Mouse (Mus musculus): ENCODE results near the gene Lsg1. TPM values are rescaled to one million over a fixed set of nuclear protein-coding genes. Genes with fewer than 3 reads are reported as not detected.

Lsg1 gene
- polyA plus RNA-seq, 1 experiment from 2014 or later: 61.1 TPM

- no peak overlapping the region for H3K4me3 ChIP-seq (replicated peaks; ENCODE audit: low read length)
- peaks cover 29% of the 10 kb centered on the region for H3K4me1 ChIP-seq (replicated peaks; ENCODE audit: control insufficient read depth, insufficient read depth, low read length)
- H3K9ac ChIP-seq (replicated peaks; ENCODE audit: low read depth, low read length): no peak overlapping the region
- H3K4me2 ChIP-seq (ENCODE audit: low read length): no peak overlapping the region
- H3K27me3 ChIP-seq (replicated peaks; ENCODE audit: control insufficient read depth, insufficient read depth, low read length): peaks cover 9% of the 10 kb centered on the region
- no peaks in the 10 kb centered on the region for H3K9me3 ChIP-seq (ENCODE audit: control insufficient read depth, low read length)
- no peak overlapping the region for H3K27ac ChIP-seq (ENCODE audit: low read length)
- H3K36me3 ChIP-seq (ENCODE audit: control insufficient read depth, insufficient read depth): no peaks in the 10 kb centered on the region
- no peak for ATAC-seq
- WGBS: 42% methylated on average over 3 of the region's 3 CpGs
Measured at GRCm38 (mm10) chr16:30595356-30595755, 8.0 kb upstream of the Lsg1 start.

- Histone ChIP-seq H3K4me3 (replicated peaks; ENCODE audit: low read length) (no peak overlapping the region), H3K4me2 (ENCODE audit: low read length) (no peak overlapping the region), H3K27ac (ENCODE audit: low read length) (no peak overlapping the region), H3K4me1 (replicated peaks; ENCODE audit: control insufficient read depth, insufficient read depth, low read length) (peaks cover 19% of the 10 kb centered on the region), H3K9ac (replicated peaks; ENCODE audit: low read depth, low read length) (no peak overlapping the region), H3K27me3 (replicated peaks; ENCODE audit: control insufficient read depth, insufficient read depth, low read length) (0 out of 2 replicates have a peak, but pooled peaks cover 4% of the 10 kb centered on the region), H3K9me3 (ENCODE audit: control insufficient read depth, low read length) (no peaks in the 10 kb centered on the region), H3K36me3 (ENCODE audit: control insufficient read depth, insufficient read depth) (no peaks in the 10 kb centered on the region)
- WGBS: 45% methylated on average over 3 of the region's 3 CpGs
- no peak for ATAC-seq
Measured at GRCm38 (mm10) chr16:30591990-30592389, 4.6 kb upstream of the Lsg1 start.

GRCm38 (mm10) chr16:30590264-30591209 is 3.1 kb upstream of the Lsg1 start:
- Histone ChIP-seq H3K27me3 (replicated peaks; ENCODE audit: control insufficient read depth, insufficient read depth, low read length) (0 out of 2 replicates have a peak, but pooled peaks cover 4% of the 10 kb centered on the region), H3K9ac (replicated peaks; ENCODE audit: low read depth, low read length) (no peak overlapping the region), H3K9me3 (ENCODE audit: control insufficient read depth, low read length) (no peaks in the 10 kb centered on the region), H3K4me3 (replicated peaks; ENCODE audit: low read length) (no peak overlapping the region), H3K4me2 (ENCODE audit: low read length) (no peak overlapping the region), H3K27ac (ENCODE audit: low read length) (no peak overlapping the region), H3K36me3 (ENCODE audit: control insufficient read depth, insufficient read depth) (no peaks in the 10 kb centered on the region), H3K4me1 (replicated peaks; ENCODE audit: control insufficient read depth, insufficient read depth, low read length) (peaks cover 16% of the 10 kb centered on the region)
- no peak for ATAC-seq
- 39% methylated on average over 7 of the region's 7 CpGs for WGBS

- Histone ChIP-seq H3K27me3 (replicated peaks; ENCODE audit: control insufficient read depth, insufficient read depth, low read length) (0 out of 2 replicates have a peak, but pooled peaks cover 2% of the 10 kb centered on the region), H3K4me3 (replicated peaks; ENCODE audit: low read length) (peak overlapping the region; percentile 73), H3K9ac (replicated peaks; ENCODE audit: low read depth, low read length) (peak overlapping the region; percentile 47), H3K9me3 (ENCODE audit: control insufficient read depth, low read length) (0 out of 2 replicates have a peak, but pooled peaks cover 2% of the 10 kb centered on the region), H3K36me3 (ENCODE audit: control insufficient read depth, insufficient read depth) (peaks cover 18% of the 10 kb centered on the region), H3K4me2 (ENCODE audit: low read length) (peak overlapping the region; percentile 97), H3K4me1 (replicated peaks; ENCODE audit: control insufficient read depth, insufficient read depth, low read length) (peaks cover 12% of the 10 kb centered on the region), H3K27ac (ENCODE audit: low read length) (no peak overlapping the region)
- whole genome bisulfite sequencing: 3% methylated on average over 19 of the region's 19 CpGs
- ATAC-seq: no peak
Measured at GRCm38 (mm10) chr16:30586935-30587493, 378 bp downstream of the Lsg1 start.

- Histone ChIP-seq H3K36me3 (ENCODE audit: control insufficient read depth, insufficient read depth) (peaks cover 53% of the 10 kb centered on the region), H3K4me3 (replicated peaks; ENCODE audit: low read length) (no peak overlapping the region), H3K9me3 (ENCODE audit: control insufficient read depth, low read length) (0 out of 2 replicates have a peak, but pooled peaks cover 2% of the 10 kb centered on the region), H3K27me3 (replicated peaks; ENCODE audit: control insufficient read depth, insufficient read depth, low read length) (no peaks in the 10 kb centered on the region), H3K9ac (replicated peaks; ENCODE audit: low read depth, low read length) (no peak overlapping the region), H3K4me1 (replicated peaks; ENCODE audit: control insufficient read depth, insufficient read depth, low read length) (no peaks in the 10 kb centered on the region), H3K27ac (ENCODE audit: low read length) (no peak overlapping the region), H3K4me2 (ENCODE audit: low read length) (no peak overlapping the region)
- 93% methylated on average over 5 of the region's 5 CpGs for WGBS
- ATAC-seq: no peak
Measured at GRCm38 (mm10) chr16:30580765-30581164, 6.6 kb downstream of the Lsg1 start.

- Histone ChIP-seq H3K4me2 (ENCODE audit: low read length) (no peak overlapping the region), H3K4me1 (replicated peaks; ENCODE audit: control insufficient read depth, insufficient read depth, low read length) (no peaks in the 10 kb centered on the region), H3K36me3 (ENCODE audit: control insufficient read depth, insufficient read depth) (peaks cover 40% of the 10 kb centered on the region), H3K27ac (ENCODE audit: low read length) (no peak overlapping the region), H3K9me3 (ENCODE audit: control insufficient read depth, low read length) (no peaks in the 10 kb centered on the region), H3K4me3 (replicated peaks; ENCODE audit: low read length) (no peak overlapping the region), H3K27me3 (replicated peaks; ENCODE audit: control insufficient read depth, insufficient read depth, low read length) (no peaks in the 10 kb centered on the region), H3K9ac (replicated peaks; ENCODE audit: low read depth, low read length) (no peak overlapping the region)
- 78% methylated on average over 1 of the region's 1 CpGs for WGBS
- ATAC-seq: no peak
Measured at GRCm38 (mm10) chr16:30576392-30576791, 11.0 kb downstream of the Lsg1 start.

- H3K9me3 ChIP-seq (ENCODE audit: control insufficient read depth, low read length): no peaks in the 10 kb centered on the region
- ATAC-seq: no peak
- H3K4me3 ChIP-seq (replicated peaks; ENCODE audit: low read length): no peak overlapping the region
- peaks cover 41% of the 10 kb centered on the region for H3K36me3 ChIP-seq (ENCODE audit: control insufficient read depth, insufficient read depth)
- no peaks in the 10 kb centered on the region for H3K4me1 ChIP-seq (replicated peaks; ENCODE audit: control insufficient read depth, insufficient read depth, low read length)
- H3K27ac ChIP-seq (ENCODE audit: low read length): no peak overlapping the region
- 93% methylated on average over 7 of the region's 7 CpGs for WGBS
- no peaks in the 10 kb centered on the region for H3K27me3 ChIP-seq (replicated peaks; ENCODE audit: control insufficient read depth, insufficient read depth, low read length)
- H3K4me2 ChIP-seq (ENCODE audit: low read length): no peak overlapping the region
- no peak overlapping the region for H3K9ac ChIP-seq (replicated peaks; ENCODE audit: low read depth, low read length)
Measured at GRCm38 (mm10) chr16:30575815-30576214, 11.6 kb downstream of the Lsg1 start.

GRCm38 (mm10) chr16:30572239-30572638 is 15.2 kb downstream of the Lsg1 start:
- Histone ChIP-seq H3K4me3 (replicated peaks; ENCODE audit: low read length) (no peak overlapping the region), H3K9ac (replicated peaks; ENCODE audit: low read depth, low read length) (no peak overlapping the region), H3K4me1 (replicated peaks; ENCODE audit: control insufficient read depth, insufficient read depth, low read length) (no peaks in the 10 kb centered on the region), H3K36me3 (ENCODE audit: control insufficient read depth, insufficient read depth) (peaks cover 50% of the 10 kb centered on the region), H3K4me2 (ENCODE audit: low read length) (no peak overlapping the region), H3K27ac (ENCODE audit: low read length) (no peak overlapping the region), H3K27me3 (replicated peaks; ENCODE audit: control insufficient read depth, insufficient read depth, low read length) (no peaks in the 10 kb centered on the region), H3K9me3 (ENCODE audit: control insufficient read depth, low read length) (no peaks in the 10 kb centered on the region)
- ATAC-seq: no peak
- WGBS: 30% methylated on average over 4 of the region's 4 CpGs

GRCm38 (mm10) chr16:30571378-30571777 is 16.0 kb downstream of the Lsg1 start:
- Histone ChIP-seq H3K4me1 (replicated peaks; ENCODE audit: control insufficient read depth, insufficient read depth, low read length) (no peaks in the 10 kb centered on the region), H3K36me3 (ENCODE audit: control insufficient read depth, insufficient read depth) (peaks cover 46% of the 10 kb centered on the region), H3K4me3 (replicated peaks; ENCODE audit: low read length) (no peak overlapping the region), H3K27ac (ENCODE audit: low read length) (no peak overlapping the region), H3K9ac (replicated peaks; ENCODE audit: low read depth, low read length) (no peak overlapping the region), H3K9me3 (ENCODE audit: control insufficient read depth, low read length) (no peaks in the 10 kb centered on the region), H3K27me3 (replicated peaks; ENCODE audit: control insufficient read depth, insufficient read depth, low read length) (no peaks in the 10 kb centered on the region), H3K4me2 (ENCODE audit: low read length) (no peak overlapping the region)
- no peak for ATAC-seq
- 93% methylated on average over 5 of the region's 5 CpGs for WGBS
